Mouse (Mus musculus) right cerebral cortex, postnatal 14 days (tissue): ENCODE measurements around the gene Sptbn1.
"Not testable (repeated sequence)": the region's sequence is repeated elsewhere in the genome, so short reads cannot be mapped to it uniquely, and the experiment has no call there.

ENCODE experiments used
- DNase-seq: peaks from one replicate; pipeline ENCODE4 v3.0.0; 2022

Sptbn1 gene

DNA sequence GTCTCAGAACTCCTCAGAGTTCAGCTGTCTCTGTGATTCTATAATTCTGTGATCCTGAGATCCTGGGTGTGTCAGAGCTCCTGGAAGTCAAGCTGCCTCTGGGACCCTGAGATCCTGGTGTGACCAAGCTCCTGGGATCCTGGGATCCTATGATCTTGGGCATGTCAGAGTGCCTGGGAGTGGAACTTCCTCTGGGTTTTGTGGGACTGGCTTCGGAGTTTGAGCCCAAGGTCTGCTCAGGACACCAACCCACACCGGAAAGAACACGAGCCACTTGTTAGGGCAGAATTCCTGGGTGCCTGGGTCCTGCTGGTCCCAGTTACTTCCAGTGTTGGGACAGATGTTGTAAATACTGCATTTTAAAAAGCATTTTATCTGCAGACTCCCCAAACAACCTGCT, 12.8 kb downstream of the Sptbn1 start:
- not testable (repeated sequence) for DNase-seq

DNA sequence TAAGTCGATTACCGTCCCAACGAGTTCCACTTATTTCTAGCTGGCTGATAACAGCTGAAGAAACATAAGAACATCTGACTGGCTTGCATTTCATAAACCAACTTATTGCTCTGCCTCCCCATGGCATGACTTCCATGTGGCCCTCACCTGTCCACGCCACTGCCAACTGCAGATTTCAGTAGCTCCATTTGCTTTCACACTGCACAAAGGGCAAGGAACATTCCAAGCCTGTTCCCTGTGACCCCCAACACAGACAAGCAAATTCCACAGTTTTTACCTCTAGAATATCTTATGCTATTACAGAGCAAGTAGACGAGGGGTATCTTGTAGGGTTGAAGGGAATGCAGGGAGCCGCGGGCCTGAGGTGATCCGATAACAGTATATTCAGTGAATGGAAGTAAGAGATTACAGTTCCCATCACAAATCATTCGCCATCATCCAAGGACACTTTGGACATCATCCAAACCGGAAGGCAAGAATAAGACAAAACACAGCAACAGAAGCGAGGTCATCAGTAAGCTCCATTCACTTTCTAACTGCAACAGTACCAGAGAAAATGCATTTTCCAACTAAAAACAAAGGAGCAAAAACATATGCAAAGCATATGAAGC, 16.6 kb downstream of the Sptbn1 start:
- DNase-seq = no peak

GRCm38 (mm10) chr11:30249452-30250016, 18.4 kb downstream of the Sptbn1 start:
- no peak for DNase-seq

DNA sequence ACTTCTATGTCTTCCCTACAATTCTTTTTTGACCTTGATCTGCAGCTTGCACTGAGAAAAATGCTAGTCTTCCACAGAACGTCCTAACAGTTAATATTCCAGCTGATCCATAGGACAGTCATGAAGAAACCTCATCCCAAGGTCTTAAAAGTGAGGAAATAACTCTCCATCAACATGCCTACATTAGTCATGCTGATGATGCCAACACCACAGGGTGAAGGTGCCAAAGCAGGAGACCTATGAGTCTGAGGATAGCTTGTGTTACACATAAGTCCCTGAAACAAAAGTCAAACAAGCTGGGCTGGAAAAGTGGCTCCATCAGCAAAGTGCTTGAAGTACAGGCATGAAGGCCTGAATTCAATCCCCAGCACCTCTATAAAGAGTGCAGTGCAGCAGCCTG, 20.9 kb downstream of the Sptbn1 start:
- DNase-seq = no peak

- no peak for DNase-seq
These were observed 21.8 kb downstream of the Sptbn1 start for GRCm38 (mm10) chr11:30246161-30246560.

DNA sequence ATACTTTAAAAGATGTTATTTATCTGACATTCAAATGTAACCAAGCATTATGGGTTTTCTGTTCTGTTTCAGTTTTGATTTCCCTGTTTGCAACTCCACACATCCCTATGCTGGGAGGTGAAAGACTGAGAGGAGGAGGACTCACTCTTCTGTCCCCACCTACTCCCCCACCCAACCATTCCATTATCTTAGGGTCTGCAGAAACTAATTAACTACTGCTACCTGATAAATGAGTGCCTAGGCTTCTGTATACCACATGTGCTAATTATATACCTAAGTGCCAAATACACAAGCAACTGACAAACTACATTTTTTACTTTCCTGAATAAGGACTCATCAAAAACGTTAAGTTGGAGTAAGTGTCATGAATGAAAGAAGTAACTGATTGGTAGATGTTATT, 23.8 kb downstream of the Sptbn1 start:
- DNase-seq = no peak

- no peak for DNase-seq
These were observed 24.4 kb downstream of the Sptbn1 start for GRCm38 (mm10) chr11:30243591-30243990.

GRCm38 (mm10) chr11:30240861-30241260, 27.1 kb downstream of the Sptbn1 start:
- no peak for DNase-seq

DNA sequence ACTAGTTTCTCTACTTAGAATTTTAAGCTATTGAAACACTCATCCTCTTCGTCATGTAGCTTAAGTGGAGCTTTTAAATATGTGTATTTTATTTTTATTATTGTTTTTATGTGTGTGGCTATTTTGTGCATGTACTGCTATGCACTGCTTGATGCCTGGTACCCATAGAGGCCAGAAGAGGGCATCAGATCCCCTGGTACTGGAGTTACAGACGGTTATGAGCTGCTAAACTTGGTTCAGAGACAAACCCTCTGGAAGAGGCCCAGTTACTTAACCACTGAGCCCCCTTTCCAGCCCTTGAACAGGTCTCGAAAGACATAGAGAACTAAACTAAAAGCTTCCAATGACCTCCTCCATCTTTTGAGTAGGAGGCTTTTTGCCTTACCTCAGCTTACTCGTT, 30.0 kb downstream of the Sptbn1 start:
- no peak for DNase-seq

DNA sequence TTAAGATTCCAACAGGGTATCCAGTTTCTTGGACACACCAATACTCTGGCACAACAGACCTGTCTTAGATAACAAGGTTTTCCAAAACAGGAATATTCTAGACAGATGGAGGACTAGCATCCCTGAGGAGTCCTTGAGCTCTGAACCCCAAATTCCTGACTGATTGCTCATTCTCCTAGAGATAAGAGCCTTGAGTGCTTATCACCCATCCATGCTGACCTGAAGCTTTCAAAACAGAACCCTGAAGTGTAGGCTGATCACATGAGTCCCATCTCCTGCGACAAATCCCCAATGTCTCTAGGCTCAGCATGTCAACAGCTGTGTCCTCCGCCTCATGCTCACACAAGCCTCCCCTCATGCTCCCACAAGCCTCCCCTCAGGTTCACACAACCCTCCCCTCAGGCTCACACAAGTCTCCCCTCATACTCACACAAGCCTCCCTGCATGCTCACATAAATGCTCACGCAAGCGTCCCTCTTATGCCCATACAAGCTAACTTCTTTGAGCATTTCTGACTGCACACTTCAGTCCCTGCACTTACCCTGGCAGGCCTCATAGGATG, 31.2 kb downstream of the Sptbn1 start:
- DNase-seq = no peak

GRCm38 (mm10) chr11:30235666-30236065, 32.3 kb downstream of the Sptbn1 start:
- no peak for DNase-seq

GRCm38 (mm10) chr11:30235218-30235617, 32.8 kb downstream of the Sptbn1 start:
- DNase-seq = no peak

GRCm38 (mm10) chr11:30233946-30234345, 34.0 kb downstream of the Sptbn1 start:
- no peak for DNase-seq

- no peak for DNase-seq
These were observed 35.9 kb downstream of the Sptbn1 start for GRCm38 (mm10) chr11:30232082-30232481.

- DNase-seq = no peak
These were observed 36.6 kb downstream of the Sptbn1 start for GRCm38 (mm10) chr11:30231336-30231735.

DNA sequence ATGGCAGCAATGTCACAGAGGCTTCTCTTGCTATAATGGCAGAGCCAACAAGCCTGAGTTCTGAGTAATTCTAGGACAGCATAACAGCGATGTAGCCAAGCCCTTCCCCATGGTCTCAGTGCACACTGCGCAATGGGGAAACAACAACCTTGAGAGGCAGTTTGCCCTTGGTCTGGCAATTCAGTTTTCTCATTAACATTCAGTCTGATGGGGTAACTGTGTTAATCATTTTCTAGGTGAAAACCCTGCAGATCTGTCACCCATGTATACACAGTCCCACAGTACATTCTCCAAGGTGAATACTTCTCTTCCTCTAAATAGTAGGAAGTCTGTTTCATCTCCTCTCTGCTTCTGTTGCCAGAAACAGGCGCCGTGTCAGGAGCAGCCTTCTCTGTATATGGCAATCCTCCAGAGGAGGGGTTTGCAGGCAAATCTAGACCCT, 37.6 kb downstream of the Sptbn1 start:
- no peak for DNase-seq

DNA sequence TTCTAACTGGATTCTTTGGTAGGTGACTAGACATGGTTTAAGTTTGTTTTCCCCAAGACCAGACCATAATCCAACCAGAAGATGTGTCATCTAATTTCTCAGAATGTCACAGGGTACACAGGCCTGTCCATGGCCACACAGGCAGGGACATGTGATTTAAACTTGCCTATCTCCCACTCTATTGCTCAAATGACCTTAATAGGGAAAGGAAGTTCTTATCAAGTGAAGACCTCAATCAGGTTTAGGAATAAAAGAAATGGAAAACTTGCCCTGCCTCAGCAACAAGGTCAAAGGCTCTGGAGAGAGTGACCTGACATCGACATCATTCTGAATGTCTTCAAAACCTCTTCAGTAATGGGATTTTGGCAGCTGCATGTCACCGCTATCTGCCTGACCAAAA, 41.2 kb downstream of the Sptbn1 start:
- DNase-seq = no peak

DNA sequence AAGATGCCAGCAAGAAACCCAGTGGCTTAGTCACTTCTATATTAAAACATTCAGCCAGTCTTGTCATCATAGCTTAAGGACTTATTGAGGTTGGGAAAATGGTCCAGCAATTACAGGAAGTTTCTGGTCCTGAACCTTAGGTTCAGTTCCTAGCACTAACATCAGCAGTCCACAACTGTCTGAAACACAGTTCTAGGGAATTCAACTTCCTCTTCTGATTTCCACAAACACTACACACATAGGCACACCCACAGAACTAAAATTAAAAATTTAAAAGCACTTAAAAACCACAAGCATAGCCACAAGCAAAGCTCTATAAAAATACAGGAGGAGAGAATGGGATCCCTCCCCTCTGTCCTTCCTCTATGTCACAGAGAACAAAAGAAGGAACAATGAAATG, 43.4 kb downstream of the Sptbn1 start:
- DNase-seq = no peak

DNA sequence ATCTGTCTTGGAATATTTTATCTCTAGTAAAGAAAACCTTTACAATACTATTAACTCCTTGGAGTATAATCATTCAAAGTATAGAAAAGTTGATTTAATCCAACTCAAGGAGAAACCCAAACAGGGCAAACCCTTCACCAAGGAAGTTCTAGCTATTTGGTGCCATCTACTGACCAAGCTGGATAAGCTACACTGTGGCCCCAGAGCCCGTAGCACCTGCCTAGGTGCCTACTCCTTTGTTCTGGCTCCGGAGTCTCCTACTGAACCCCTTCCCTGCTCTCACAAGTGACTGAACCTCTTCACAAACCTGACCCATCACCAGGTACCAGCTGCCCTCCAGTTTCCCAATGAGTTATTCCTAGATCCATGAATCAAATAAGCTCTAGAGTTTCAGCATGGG, 45.3 kb downstream of the Sptbn1 start:
- DNase-seq = no peak

DNA sequence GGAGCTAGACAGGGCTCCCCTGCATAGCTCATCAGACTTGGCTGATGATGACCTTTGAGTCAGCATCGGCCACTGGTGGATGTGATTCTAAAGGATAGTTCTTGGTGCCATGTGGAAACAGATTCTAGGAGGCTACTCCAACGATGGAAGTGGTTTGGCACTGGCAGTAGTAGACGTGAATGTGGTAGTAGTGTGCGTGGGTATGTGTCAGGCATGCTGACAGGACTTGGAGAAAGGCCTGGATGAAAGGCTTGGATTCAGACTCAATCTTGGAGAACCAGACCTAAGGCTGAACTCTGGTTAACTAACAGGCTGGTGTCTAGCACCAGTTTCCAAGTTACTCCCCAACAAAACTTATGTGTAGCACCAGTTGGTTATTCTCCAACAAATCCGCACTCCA, 46.9 kb downstream of the Sptbn1 start:
- DNase-seq = no peak

DNA sequence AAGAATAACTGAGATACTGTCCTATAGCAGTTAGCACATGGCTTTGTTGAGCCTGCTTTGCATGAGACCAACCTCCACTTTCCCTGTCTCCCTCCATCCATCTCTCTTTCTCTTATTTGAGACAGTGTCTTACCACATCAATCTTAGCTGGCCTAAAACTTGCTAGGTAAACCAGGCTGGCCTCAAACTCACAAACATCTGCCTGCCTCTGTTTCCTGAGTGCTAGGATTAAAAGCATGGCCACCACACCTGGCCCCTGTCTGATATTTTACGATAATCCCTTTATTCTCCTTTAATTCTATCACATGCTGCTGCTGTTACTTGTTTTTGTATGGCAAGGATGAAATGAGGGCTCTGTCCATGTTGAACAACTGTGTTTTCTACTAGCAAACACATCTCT, 49.6 kb downstream of the Sptbn1 start:
- no peak for DNase-seq

DNA sequence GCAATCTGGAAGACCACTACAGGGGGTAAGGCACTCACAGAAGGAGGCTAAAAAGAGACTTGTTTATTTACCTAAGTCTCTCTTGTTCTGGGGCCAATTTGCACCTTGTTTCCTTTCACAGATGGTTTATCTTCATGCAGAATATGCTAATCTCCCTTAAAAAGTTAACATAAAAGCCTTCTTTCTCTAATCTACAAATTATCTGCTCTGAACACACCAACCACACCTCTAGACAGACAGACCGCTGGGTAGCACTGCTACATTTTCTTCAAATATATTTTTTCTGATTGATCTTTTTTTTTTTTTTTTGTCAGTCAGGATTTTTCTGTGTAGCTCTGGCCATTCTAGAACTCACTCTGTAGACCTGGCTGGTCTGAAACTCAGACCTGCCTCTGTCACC, 50.5 kb downstream of the Sptbn1 start:
- no peak for DNase-seq

- no peak for DNase-seq
These were observed 56.1 kb downstream of the Sptbn1 start for GRCm38 (mm10) chr11:30211663-30212416.

GRCm38 (mm10) chr11:30211141-30211540, 56.8 kb downstream of the Sptbn1 start:
- DNase-seq = no peak
